Mouse (Mus musculus) macrophage (primary cell): ENCODE data around the gene Crnkl1. TPM values are rescaled to one million over a fixed set of nuclear protein-coding genes. Genes with fewer than 3 reads are reported as not detected.

Source experiments
- H3K27ac ChIP-seq: fragments of 350-480 bp; formaldehyde crosslinking; 2 replicates; pipeline ENCODE4 v1.9.0; 2021
- H3K36me3 ChIP-seq: fragments of 350-480 bp; formaldehyde crosslinking; 2 replicates; pipeline ENCODE4 v1.9.0; 2021; ENCODE audit errors: inconsistent target
- H3K4me3 ChIP-seq: fragments of 350-480 bp; formaldehyde crosslinking; 2 replicates; pipeline ENCODE4 v1.9.0; 2021; ENCODE audit errors: inconsistent target
- H3K79me2 ChIP-seq: fragments of 350-480 bp; formaldehyde crosslinking; 2 replicates; pipeline ENCODE4 v1.9.0; 2021; ENCODE audit errors: inconsistent target
- WGBS: methylation state at CpG from one replicate; pipeline ENCODE4 v1.1.7; 2026; ENCODE audit warnings: inconsistent platforms; ENCODE audit not compliant: missing documents; 5-methylcytosine and 5-hydroxymethylcytosine counted together
- polyA plus RNA-seq: library from polyadenylated mRNA; stranded (reverse); fragments of 250-400 nt; gene quantifications from 3 replicates; pipeline ENCODE4 v1.2.4, GENCODE M21; 2018; ENCODE audit warnings: inconsistent platforms

Gene Crnkl1
- polyA plus RNA-seq, 1 experiment from 2014 or later: 21.5 TPM

- WGBS: 89% methylated on average over 1 of the region's 1 CpGs
- H3K27ac ChIP-seq: no peak overlapping the region
Measured at GRCm38 (mm10) chr2:145872099-145872498, 62.7 kb downstream of the Crnkl1 start.

GRCm38 (mm10) chr2:145871308-145871707 is 63.5 kb downstream of the Crnkl1 start:
- 98% methylated on average over 4 of the region's 4 CpGs for WGBS
- Histone ChIP-seq H3K79me2 (peaks cover 100% of the 10 kb centered on the region), H3K4me3 (no peak overlapping the region), H3K36me3 (peaks cover 47% of the 10 kb centered on the region), H3K27ac (no peak overlapping the region)

More at GRCm38 (mm10) chr2:145872099-145872498, 62.7 kb downstream of the Crnkl1 start:
- H3K4me3 ChIP-seq: no peak overlapping the region
- peaks cover 100% of the 10 kb centered on the region for H3K79me2 ChIP-seq
- H3K36me3 ChIP-seq: peaks cover 47% of the 10 kb centered on the region

Other genes starting within 250 kb of the Crnkl1 start
- 73.2 to 165 TPM (median 79.1 TPM) in 3 replicates for gene Naa20, start 32.9 kb downstream of the Crnkl1 start, polyA plus RNA-seq
- gene Cfap61, start 230 bp downstream of the Crnkl1 start, polyA plus RNA-seq: not detected in 3 replicates